Mouse (Mus musculus): ENCODE measurements around the gene Anks1.

Gene Anks1

DNA sequence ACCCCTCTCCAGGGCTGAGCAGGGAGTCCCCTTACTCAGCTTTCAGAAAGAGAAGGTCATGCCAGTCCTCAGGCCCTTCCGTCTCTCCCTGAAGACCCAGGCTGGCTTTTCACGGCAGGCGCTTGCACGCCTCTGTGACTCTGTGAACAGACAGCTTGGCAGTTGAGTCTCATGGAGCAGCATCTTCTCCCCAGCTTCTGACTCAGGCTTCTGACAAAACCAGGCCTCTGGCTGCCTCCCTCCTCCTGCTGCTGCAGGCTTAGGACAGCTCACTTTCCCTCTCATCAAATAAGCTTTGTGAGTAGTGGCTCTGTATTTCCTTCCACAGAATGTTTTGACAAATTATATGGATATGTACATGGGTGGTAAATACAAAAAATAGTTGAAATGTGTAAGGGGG is 91.3 kb downstream of the Anks1 start:
- no peak for DNase-seq

DNA sequence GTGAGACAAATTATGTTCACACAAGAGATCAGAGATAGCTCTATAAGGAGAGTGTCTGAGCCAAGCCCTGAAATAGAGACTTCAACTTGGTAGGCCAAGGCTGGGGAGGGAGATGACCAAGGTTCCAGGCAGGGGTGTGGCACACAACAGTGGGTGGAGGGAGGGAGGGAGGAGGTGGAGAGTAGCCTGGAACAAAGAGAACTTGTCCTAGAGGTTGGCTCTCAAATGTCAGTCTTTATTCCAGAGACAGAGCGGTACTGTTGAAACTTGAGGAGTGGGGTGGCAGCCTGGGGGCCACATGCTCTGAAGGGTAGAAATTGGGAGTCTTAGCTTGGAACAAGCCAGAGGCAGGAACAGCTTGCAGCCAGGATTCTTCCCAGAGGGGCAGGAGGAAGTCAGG is 91.7 kb downstream of the Anks1 start:
- no peak for DNase-seq

- DNase-seq, result no peak
Measured at GRCm38 (mm10) chr17:28005393-28005792, 96.3 kb downstream of the Anks1 start.

GRCm38 (mm10) chr17:28006208-28006607 is 97.1 kb downstream of the Anks1 start:
- no peak for DNase-seq

GRCm38 (mm10) chr17:28006611-28007010 is 97.5 kb downstream of the Anks1 start:
- DNase-seq, result no peak

DNA sequence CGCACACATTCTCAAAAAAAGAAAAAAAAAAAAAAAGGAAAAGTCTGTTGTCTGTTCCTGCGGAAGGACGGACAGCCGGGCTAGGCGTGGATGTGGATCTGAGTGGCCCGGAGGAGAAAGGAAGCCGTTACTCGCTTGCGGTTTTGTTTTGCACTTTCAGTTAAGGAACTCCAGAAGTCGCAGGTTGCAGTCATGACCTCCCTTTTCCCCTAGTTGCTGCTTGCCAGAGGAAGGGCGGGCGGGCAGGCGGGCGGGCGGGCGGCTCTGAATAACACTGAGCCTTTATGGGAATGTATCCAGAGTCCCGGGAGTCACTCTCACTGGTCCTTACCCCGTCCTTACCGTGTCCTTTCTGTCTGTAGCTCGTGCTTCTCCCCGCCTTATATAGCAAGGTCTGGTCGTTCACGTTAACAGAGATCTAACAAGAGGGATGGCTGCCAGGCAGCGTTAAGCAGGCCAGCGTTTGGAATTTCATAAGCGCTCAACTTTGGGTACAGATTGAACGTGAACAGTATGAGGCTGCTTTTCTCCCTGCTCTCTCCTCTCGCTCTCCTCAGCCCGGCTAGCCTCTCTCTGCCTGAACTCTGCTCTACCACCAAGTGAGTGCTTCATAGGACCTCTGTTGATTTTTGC is 98.2 kb downstream of the Anks1 start:
- DNase-seq, result no peak

- no peak for DNase-seq
Measured at GRCm38 (mm10) chr17:28007857-28008564, 98.9 kb downstream of the Anks1 start.

DNA sequence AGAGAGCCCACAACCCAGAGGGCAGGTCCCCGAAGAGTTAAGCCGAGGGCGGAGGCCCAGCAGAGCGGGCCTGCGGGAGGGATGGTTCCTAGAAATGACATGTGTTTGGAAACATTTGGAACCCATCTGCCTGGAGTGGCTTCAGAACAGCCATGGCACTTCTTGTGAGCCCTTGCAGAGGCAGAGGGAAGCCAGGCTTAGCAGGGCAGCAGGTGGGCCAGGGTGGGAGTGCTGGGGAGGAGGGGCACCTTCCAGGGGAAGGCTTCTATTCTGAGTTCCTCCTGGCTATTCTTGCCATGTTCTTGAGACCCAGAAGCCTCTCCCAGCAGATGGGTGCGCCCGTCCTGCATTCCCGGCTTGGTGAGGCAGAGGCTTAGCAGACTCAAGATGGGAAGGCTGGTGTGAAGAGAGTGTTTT is 99.5 kb downstream of the Anks1 start:
- DNase-seq, result no peak

GRCm38 (mm10) chr17:28009066-28009715 is 100.1 kb downstream of the Anks1 start:
- no peak for DNase-seq

DNA sequence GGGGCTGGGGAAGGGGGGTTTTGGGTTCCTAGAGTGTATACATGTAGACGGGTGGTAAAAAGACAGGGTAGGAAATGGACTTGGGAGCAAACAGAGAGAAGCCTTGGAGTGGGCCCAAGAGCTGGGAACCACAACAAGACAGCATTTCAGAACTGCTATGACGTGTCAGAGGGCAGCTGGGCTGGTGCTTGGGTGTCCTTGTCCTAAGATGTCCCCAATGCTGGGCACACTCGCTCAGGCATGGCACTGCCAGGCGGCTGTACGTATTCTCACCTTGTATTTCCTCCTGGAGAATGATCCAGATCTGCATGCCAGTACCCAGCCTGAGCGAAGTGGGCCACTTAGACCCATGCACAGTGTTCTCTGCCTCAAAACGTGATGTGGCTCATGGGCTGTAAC is 100.6 kb downstream of the Anks1 start:
- no peak for DNase-seq

DNA sequence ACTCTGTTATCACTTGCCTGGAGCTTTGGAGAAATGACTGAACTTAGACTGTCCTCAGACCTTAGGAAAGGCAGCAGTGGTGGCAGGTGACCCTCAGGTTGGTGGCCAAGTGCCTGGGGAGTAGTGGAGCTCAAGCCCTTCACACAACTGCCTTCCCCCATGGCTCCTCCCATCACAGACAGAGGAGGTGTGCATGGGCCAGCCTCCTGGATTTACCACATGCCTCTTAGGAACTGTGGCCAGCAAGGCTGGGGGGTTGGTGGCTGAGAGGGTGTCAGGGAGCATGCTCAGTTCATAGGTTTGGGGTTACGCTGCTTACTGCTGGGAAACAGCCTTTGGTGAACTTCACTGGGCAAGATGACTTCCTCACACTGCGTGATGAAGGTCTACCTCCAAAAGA is 101.8 kb downstream of the Anks1 start:
- no peak for DNase-seq

- DNase-seq, result no peak
Measured at GRCm38 (mm10) chr17:28012851-28013250, 103.7 kb downstream of the Anks1 start.

DNA sequence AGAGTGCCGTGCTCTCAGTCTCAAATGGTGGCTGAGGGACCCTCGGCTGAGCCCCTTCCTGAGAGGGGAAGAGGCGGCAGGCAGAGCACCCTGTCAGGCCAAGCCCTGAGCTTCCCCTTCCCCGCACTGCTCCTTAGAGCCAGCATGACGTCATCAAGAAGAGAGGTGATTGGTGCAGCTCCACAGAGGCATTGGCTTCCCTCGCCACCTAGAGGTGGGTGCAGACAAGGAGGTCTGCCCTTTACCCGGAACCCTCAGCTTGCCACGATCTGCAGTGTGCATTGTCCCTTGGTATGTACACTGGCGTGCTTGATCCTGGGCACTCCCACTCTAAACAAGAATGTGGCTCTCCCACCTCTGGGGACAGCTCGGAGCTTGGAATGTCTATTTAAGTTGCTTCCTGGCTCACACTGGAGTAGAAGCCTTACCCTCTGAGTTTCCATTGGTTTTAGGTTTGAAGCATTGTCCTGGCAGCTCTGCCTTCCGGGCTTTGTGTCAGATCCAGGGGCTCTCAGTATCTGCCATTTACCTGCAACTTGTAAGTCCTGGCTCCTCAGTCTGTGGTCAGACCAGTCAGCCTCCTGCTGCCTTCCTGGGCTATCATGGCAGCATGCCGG is 104.3 kb downstream of the Anks1 start:
- DNase-seq, result peak in 1 of 2 experiments; percentile 59

DNA sequence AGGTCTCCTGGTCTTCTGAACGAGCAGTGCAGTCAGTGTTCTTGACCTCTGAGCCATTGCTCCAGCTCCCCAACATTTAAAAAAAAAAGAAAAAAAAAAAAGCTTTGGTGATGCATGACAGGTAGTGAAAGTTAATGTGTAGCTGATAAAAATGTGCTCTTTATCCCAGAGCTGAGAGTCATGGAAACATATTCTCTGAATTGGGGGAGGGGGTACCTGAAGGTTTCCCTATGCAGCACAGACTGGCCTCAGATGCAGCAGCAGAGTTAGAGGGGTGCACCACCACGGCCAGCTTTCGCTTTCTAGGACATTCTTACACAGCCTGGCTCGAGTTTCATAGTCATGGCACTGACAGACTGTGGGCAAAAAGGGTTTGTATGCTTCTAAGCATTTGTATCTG is 105.3 kb downstream of the Anks1 start:
- no peak for DNase-seq

DNA sequence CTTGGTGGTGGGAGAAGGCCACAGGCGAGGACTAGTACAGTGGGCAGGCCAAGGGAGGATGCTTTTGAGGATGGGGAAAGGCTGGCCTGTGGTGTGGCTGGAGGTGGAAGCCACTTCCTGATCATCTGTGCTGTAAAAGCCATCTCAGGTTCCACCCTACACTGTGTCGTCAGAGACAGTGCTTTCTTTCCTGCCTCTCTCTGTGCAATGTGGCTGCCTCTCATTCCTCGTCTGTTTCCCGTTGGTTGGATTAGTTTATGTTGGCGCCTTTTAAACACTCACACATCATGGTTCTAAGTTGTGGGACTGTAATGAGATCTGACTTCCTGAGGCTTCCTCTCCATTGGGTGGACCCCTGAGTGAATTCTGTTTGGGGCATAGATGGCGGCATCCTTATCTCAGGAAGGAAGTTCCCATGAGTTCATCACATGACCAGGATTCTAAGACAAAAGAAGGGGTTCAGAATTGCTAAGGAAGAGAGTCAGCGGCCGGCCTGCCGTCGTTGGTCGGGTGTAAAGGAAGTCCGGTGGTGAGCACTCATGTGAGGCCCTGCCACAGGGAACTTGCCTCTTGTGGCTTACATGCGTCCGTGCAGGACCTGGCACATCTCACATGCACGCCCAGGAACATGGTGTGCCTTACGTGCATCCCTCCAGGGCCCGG is 106.1 kb downstream of the Anks1 start:
- no peak for DNase-seq

DNA sequence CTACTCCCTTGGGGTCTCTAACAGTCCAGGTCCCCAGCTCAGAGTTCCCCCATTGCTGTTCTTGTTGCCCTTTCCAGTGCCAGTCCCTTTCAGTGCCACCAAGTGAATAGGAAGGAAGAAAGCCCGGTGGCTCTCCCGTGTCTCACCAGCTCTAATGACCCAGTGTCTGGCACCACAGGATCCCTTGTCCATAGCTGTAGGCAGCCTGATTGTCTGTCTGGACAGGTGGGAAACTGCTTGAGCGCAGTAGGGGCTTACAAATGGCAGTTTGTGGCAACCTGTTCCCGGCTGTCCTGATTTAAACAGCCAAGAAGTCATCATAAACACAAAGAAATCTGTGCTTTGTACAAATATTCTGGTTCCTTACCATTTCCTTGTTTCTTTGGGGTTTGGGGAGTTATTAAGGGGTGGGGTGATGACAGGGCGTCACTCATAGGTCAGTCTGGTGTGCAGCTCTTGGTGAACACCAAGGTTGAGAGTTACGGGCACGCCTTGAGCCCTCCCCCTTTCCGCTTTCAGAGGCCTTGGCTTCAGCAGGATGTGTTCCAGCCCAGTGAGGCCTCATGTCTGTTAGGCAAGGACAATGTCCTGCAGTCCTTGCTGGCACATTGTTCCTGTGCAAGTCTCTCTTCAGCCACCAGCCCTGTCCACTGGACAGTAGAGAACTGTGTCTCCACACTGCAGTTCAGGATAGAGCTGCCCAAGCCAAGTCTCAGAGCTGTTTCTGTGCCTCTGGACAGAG is 107.1 kb downstream of the Anks1 start:
- peak; percentile 57 to 68 for DNase-seq

DNA sequence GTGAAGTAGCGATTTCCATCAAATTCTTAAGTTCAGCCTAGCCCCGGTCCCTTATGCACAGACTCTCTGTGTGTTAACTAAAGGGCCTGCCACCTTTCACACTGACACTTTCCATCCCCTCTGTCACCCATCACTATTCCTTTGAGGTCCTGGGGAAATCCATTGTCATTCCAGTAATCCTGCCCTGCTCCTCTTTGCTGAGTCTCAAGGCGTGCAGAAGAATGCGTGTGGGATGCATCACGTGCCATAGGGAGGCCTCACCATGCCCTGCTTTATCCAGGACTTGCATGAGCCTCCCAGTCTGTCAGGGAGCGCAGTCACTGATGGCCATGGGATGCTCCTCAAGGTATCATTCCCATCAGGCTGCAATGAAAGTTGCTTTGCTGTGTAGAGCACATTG is 109.2 kb downstream of the Anks1 start:
- DNase-seq, result no peak

DNA sequence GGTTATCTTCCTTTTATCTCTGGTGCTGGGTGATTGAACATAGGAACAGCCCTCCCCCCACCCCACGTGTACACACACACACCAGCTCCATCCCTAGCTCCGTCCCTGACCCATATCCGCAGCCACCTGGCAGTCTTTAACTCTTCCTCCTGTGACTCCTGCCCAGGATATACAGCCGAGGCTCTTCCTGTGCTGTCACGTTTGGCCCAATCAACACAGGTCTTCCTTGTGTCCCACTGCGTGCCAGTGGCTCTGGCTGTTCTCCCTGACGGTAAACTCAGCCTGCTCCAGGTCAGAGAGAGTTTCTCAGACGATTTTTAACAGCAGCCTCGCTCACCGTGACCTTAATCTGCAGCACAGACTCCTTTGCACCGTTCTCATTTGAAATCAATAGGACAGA is 109.7 kb downstream of the Anks1 start:
- peak; percentile 64 to 69 for DNase-seq

DNA sequence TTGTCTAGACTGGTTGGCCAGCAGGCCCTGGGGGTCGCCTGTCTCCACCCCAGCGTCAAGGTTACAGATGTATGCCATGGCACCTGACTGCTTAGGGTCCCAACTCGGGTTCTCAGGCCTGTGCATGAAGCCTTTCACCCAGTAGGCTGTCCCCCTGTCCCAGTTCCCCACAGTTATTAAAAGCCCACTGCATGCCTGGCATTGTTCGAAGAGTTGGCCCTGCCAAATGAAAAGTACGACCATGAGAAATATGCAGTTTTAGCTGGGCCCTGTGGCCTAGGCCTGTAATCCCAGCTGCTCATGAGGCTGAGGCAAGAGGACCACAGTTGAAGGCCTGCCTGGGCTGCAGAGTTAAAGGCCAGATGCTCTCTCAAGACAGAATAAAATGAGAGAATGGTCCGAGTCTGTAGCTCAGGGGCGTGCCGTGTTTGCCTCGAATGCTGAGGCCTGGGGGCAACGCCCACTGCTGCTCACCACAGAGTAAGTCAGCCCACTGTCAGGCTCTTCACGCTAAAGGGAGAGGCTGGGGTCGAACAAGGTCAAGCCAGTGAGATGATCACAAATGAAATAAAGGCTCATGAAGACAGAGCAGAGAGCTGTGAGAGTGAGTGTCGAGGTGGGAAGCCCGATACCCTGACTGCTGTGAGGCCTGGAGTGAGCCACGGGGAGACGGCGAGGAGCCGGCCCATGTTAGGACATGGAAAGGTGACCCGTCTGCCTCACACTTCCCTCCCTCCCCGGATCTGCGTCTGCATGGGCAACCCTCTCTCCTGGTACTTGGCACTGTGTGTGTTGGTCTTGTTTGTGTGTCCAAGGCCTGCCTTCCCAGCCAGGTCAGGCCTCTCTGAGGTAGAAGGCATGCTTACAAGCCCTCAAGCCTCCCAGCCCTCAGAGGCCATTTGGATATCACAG is 110.9 kb downstream of the Anks1 start:
- DNase-seq, result no peak

DNA sequence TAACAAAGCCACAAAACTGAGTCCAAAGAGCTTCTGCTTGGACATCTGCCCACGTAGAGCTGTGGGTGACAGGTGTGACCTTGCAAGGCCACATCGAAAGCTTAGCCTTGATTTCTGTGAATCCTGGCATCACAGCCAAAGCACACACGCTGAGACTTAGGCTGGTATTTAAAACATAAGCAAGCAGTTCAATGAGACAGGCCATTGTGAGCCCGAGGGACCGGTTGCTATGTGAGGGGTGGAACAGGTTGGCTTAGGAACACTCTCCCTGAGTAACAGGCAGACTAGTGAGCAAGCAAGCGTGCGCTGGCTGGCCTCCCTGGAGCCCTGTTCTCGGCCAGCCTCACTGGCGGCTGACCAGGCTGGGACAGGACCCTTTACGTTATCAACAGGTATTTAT is 112.8 kb downstream of the Anks1 start:
- peak in 1 of 2 experiments; percentile 56 for DNase-seq

Measured in cerebellum, postnatal 14 days (tissue).